Mouse (Mus musculus) monocyte, adult 5-6 weeks (primary cell): ENCODE measurements around the gene Tk1. TPM values are rescaled to one million over a fixed set of nuclear protein-coding genes. Genes with fewer than 3 reads are reported as not detected.
A peak's percentile ranks its signal among the peaks of the same experiment; 100 is the strongest.
"Not testable (repeated sequence)": the region's sequence is repeated elsewhere in the genome, so short reads cannot be mapped to it uniquely, and the experiment has no call there.

Source experiments
- ATAC-seq: fragments of 153-309, 156-312 bp; replicated peaks from 2 replicates; pipeline ENCODE4 v1.8.0; 2017; ENCODE audit warnings: mild to moderate bottlenecking; ENCODE audit not compliant: low TSS enrichment, insufficient number of reproducible peaks, severe bottlenecking, poor library complexity, low FRiP score
- total RNA-seq: library from RNA; stranded (forward); fragments of 200-1000, 200-491, 200-594 nt; gene quantifications from 3 replicates; pipeline ENCODE4 v1.2.3, GENCODE M21; 2017

Tk1 gene
- total RNA-seq, 1 experiment from 2014 or later = 2.4 TPM

DNA sequence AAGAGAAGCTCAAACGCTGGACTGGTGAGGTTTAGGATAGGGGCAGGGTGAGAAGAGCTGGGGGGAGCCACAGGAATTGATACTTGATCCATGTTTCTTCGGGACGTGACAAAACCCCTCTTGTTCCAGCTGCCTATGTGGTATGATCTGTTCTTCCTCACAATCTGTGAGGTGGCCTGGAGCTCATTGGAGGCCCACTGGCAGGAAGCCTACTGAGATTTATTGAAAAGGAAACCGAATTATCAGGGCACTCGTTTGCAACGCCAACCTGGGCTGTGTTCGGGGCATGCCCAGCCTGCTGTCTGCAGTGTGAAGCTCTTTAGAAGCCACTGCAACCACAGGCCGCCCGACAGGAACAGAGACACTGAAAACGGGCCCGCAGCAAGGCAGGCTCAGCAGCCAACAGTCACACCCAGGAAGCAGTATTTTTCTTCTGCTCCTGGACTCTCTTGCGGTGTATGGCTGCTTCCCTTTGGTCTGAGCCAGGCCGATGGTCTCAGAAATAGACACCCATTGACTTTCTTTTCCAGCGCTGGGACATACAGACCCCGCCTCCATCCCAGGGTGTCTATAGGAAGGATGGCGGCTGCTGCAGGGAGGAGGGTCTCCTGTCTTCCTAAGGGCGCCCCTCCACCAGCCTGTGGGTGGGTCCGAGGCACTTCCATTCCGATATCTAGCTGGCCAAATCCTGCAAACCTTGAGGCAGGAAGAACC, 22.5 kb upstream of the Tk1 start:
- ATAC-seq = peak; percentile 47

DNA sequence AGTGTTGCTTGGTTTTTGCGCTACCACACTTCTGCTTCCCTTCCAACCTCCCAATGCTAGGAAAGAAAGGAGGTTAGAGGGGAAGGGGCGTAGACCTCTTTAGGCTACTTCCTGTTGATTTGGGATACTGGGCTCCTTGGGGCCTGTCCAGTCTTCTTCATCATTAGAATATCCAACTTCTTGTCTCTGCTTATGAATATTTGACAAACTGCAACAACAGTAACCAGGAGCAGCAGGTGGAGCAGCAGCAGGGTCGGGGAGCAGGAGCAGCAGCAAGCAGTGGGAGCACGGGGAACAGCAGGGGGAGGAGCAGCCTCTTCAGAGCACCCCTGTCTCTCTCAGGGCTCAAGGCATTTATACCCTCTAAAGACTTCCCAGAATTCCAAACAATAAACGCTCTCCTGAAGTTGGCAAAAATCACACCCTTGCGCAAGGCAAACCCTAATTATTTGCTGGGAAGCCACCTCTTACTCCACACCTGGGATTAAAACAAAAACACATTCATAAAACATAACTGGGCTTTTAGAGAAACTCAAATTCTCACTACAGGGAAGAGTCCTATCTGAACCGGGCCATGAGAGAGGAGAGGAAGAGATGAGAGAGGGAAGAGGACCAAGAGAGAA, 21.8 kb upstream of the Tk1 start:
- no peak for ATAC-seq

DNA sequence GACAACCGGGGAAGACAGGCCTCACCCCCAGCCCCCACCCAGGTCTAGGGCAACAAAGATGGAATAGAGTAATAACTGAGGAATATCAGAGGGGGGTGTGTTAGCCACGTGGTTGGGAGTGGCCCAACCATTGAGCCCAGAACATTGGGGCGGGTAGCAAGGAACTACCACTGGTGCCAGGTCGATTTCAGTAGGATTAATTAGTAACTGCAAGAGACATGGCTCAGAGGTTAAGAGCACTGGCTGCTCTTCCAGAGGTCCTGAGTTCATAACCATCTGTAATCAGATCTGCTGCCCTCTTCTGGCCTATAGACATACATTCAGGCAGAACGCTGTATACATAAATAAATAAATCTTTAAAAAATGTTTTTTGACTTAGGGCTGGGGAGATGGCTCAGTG, 20.7 kb upstream of the Tk1 start:
- no peak for ATAC-seq

DNA sequence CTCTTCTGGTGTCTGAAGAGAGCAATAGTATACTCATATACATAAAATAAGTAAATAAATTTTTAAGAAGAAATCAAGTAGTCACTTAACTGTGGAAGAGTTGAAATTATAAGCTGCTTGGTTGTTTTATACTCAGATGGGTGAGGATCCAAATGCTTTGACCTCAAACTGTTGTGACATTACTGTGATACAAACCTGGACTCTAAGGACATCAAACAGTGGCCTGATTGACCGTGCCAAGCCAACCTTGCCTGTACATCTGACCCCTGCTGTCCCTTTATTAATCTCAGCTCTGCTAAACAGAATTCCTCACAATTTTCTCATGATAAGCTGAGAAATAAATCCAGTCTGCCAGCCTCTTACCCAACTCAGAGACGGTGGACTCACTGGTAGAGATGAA, 19.8 kb upstream of the Tk1 start:
- no peak for ATAC-seq

DNA sequence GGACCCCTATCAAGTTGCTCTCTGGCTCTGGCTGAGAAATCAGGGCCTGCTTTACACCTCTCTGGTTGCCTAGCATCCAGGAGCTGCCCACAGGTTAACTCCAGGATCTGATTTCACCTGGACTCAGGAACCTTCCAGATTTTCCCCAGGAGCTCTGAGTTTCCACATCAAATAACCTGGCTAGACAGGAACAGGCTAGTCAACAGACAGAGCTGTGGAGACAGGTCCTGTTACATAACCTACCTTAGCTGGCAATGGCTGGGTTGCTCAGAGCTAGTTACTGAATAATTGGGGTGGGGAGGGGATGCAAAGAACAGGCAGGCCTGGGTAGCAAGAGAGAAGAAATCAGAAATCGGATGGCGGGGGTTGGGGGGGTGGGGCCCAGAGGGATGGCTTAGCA, 19.1 kb upstream of the Tk1 start:
- no peak for ATAC-seq

DNA sequence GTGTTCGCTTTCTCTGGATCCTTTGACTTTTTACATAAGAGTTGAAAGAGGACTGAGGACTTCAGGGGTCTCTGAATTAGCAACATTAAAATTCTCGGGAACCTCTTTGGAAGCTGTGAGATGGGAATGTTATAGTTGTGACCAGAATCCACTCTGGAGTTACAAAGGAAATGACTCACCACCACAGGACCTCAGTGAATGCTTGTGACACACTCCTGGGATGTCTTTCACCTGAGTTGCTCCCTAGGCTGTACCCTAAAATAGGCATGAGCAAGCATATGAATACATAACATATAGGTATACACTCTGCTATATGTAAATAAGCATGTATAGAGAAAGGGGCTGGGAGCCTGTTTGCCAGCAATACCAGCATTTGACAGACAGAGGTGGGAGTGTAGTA, 17.5 kb upstream of the Tk1 start:
- no peak for ATAC-seq

DNA sequence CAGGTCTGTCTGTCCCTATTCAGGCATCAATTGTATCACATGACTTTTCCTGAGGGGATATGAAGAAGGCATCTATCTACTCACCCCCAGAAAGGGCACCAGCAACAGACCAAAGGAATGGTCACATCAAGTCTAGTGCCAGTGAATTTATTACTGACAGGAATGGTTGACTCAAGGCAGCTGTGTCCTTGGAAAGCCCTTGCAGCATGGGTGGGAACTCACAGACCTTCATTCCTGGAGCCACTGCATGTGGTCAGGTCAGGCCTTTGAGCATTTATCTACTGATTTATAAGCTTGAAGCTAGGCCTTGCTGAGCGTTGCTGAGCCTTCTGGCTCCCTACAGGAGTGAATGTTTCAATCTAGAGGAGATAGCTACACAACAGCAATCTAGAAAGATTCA, 15.0 kb upstream of the Tk1 start:
- no peak for ATAC-seq

DNA sequence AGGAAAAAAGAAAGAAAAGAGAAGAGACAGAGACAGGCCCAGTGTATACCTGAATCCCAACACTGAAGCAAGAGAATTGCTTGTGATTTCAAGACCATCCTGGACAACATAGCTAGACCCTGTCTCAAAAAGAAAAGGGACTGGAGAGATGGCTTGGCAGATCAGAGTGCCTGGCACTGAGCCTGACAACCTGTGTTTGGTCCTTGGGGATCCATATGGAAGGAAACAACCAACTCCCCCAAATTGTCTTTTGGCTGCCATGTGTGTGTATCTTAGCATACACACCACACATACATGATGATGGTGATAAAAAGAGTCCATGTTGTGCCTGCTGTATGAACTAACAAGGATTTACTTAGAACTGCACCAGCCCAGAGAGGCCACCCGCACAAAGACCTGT, 13.1 kb upstream of the Tk1 start:
- ATAC-seq = no peak

DNA sequence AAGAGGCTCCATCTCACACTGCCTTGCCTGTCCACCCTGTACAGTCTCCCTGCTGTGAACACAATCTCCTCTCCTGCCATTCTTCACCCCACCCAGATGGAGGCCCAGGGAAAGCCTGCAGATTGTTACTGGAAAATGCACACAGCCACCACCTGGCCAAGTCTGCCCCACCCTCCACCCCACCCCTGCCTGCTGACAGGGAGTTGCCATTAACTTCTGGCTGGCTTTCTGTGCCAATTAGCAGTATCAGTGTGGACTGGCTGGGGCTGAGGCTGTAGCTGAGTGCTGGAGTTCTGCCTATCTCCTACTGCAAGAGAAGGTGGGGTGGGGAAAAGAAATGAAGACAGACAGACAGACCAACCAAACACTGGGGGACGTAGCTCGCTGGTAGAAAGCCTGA, 12.7 kb upstream of the Tk1 start:
- no peak for ATAC-seq

DNA sequence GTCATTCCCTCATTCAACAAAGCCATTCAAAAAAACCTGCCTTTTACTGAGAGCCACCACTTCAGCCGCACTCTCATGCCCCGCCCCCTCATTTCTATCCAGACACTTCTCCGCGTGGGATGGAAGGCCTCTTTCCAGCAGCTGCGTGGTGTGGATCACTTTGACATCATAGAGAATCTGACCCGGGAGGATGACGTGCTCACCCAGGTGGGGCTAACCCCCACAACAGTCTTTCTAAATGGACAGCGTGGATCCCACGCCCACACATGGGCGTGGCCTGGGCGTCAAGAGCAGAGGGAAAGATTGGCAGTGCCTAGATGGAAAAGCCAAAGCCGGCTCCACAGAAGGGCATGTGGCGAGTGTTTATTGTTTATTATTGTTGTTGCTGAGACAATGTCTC, 10.4 kb upstream of the Tk1 start:
- no peak for ATAC-seq

DNA sequence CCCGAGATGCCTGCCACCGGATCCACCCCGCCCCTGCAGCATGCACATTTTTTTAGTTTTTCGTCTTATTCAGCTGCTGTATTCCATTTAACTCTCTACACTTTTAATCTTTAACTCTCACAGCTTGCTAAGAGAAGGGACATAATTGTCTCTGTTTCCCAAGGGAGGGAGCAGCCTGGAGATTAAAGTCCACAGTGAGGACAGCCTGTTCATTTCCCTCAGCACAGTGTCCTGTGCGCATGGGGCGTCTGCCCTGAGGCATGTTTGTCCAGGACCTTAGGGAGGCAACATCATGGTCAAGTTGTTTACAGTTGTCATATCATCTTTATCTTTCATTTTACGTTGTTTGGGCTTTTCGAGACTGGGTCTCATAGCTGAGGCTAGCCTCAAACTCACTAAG, 8.2 kb upstream of the Tk1 start:
- ATAC-seq = no peak

DNA sequence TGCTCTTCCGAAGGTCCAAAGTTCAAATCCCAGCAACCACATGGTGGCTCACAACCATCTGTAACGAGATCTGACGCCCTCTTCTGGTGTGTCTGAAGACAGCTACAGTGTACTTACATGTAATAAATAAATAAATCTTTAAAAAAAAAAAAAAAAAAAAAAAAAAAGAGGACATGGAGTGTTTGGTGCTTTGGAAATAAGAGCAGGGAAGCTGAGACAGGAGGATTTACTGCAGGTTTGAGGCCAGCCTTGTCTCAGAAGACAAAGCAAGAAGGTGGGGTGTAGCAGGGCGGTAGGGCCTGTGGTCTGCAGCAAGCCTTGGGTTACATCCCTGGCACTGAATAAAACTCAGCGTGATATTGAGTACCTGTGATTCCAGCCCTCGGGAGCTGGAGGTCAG, 7.6 kb upstream of the Tk1 start:
- ATAC-seq = not testable (repeated sequence)

DNA sequence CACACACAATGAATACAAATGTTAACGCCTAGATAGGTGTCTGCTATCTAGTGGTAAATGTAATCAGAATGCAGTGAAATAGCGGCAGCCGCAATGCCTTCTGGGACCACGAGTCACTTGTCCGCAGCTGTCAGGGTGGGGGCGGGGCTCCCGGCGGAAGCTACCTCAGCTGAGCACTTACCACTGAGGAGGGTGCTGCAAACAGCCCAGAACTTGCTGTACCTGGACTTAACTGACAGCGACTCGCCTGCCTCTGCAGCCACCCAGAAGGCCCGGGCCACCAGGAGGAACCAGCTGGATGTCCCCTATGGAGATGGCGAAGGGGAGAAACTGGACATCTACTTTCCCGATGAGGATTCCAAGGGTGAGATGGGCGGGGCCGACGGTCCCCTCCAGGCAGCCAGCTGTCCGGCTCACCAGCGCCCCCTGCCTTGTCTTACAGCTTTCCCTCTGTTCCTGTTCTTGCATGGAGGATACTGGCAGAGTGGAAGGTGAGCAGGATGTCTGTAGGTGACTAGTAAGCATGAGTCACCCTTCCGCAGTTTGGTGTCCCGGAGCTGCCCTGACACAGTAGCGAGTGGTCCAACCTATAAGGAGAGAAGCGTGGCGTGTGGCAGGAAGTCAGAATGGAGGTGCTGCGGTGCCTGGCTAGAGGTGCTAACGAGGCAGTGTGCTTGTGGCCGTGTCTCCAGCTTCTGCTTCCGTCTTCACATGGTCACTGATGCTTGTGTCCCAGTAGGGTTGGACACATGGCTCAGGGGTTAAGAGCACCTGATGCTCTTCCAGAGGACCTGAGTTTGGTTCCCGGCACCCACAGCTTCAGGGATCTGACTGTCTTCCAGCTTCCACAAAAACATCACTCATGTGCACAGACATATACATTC, 6.4 kb upstream of the Tk1 start:
- peak; percentile 69 for ATAC-seq

DNA sequence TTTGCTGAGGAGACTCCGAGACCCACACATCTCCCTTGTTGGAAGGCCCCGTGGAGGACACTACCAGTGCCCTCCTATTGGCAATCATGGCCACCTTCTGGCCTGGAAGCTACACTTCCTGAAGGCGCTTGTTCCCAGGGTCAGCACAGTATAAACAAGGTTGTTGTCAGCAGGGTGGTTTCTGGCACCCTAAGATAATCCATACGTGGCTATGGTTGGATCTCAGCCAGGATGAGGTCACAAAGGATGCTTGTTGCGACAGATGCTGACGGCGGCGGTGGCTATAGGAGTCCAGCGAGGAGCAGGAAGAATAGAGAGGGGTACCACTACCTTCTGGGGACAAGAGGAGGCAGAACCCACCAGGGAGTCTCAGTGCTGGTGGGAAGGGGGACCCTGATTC, 4.5 kb upstream of the Tk1 start:
- no peak for ATAC-seq

DNA sequence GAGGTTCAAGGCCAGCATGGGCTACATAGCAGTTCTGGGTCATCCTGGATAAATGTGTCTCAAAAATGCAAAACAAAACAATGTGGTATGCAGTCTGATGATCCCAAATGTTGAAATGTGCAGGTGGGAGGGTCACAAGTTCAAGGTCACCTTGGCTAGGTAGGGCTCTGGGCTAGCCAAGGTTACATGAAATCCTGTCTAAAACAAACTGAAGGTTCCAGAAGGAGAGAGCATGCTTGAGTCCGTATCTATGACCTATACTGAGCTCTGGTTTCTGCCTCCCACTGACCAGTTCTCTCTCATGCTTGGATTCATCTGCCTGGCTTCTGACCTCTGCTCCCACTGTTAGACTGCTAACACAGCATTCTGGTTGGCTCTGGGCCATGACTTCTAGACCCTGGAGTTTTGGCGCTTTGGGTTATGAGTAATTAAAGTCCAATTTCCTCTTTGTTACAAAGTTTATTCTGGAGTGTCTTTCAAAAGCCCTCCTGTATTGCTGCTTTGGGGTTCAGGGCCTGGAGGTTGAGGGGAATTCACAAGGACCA, 3.9 kb upstream of the Tk1 start:
- no peak for ATAC-seq

DNA sequence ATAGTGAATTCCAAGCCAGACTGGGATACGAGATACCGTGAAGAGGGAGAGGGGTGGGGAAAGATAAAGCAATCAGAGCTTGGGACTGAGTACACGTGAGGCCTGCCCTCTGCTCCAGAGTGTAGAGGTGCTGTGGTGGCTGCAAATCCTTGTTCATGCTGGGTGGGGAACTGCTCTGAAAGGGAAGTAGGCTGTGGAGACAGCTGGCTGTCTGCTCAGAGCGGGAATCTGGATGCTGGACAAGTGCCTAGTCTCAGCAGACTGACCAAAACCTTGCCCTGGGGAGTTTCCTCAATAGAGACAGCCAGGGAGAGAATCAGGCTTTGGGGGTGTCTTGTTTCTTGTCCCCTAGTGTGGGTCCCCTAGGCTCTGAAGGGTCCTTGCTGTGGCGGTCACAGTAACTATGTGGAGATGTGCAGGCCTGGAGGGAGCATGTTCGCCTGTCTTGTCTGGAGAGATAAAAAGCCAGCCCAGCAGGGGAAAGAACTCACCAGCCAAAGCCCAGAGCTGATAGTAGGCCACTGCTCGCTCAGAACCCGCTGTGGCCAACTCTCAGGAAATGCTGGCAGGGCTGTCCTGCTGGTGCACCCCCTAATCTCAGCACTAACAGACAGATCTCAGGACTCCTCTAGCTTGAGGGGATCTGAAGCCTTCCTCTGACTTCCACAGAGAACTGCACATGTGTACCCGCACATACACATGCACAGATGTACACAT, 3.2 kb upstream of the Tk1 start:
- no peak; the same call in 1 of the 2 replicates for ATAC-seq

DNA sequence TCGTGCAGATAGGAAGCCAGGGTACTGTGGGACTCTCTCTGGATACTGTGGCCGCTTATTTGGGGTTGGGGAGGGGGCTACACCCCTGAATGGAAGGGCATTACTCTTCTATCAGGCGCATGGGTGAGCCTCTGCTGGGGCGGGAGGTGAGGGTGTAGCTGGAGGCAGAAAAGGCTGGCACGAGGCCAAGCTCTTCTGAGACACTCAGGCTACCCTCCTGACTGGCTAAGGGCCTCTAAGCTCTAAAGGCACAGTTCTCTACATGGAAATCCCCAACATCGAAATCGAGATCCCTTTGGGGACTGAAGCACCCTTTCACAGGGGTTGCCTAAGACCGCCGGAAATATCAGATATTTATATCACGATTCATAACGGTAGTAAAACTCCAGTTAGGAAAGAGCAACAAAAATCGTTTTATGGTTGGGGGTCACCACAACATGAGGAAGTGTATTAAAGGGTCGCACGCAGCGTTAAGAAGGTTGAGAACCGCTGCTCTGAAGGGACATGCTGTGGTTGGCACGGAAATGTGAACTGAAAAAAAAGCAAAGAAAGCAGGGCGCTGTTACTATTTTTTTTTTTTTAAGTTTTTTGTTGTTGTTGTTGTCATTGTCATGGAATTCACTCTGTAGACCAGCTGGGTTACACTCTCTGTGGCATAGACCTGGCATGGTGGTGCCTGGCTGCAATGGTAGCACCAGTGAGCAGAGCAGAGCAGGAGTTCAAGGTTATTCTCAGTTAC, 2.4 kb upstream of the Tk1 start:
- no peak; the same call in 1 of the 2 replicates for ATAC-seq

DNA sequence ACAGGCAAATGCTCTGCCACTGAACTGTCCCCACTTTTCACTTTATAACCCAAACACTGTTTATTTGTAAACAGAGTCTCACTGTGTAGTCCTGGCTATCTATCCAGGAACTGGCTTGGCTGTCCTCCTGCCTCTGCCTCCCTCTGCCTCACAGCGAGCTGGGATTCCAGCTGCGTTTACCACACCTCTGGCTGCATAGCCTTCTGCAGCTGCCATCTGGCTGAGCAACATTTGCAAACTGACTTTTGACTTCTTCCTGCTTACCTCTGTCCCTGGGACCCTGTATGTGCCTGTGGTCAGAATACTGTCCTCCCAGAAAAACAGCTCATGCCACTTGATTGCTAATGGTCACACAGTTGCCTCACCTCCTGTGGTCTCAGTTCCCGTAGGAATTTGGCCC, 1.5 kb upstream of the Tk1 start:
- ATAC-seq = no peak
